Mouse (Mus musculus): ENCODE measurements around the gene Xpo5.

DNA sequence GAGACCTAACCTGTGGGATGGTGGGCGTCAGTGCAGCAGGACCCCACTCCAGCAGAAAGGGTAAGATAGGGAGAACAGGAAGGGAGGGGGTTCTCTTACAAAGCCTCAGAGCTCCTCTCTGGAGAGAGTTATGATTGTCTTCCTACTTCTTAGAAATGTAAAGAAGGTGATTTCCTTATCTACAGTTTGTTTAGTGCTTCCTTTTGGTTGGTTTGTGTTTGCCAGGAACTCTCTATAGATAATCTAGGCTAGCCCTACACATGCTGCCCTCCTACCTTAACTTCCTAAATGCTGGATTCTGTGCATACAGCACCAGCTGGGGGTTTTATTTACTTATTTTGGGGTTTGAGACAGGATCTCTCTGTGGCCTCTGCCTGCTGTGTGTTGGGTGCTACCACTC, 33.5 kb downstream of the Xpo5 start:
- TF ChIP-seq POLR2A (IDR thresholded peaks at IDR 0.05; ENCODE audit: borderline replicate concordance, control insufficient read depth, low read depth, low read length) (no peak), CTCF (IDR thresholded peaks at IDR 0.05; ENCODE audit: control insufficient read depth, insufficient read depth, low read length) (no peak)

Data from bone marrow, adult 2 months (tissue).